Mouse (Mus musculus) thymus, adult 2 months (tissue): ENCODE data around the gene Cap2.

Experiments
- CTCF ChIP-seq: fragments of 200-500 bp; IDR thresholded peaks from 2 replicates; pipeline ENCODE4 v1.5.1; 2012; ENCODE audit warnings: mild to moderate bottlenecking, control low read depth, low read length, moderate library complexity, borderline replicate concordance; ENCODE audit not compliant: control insufficient read depth, poor library complexity, insufficient read depth; ENCODE audit errors: extremely low read depth
- POLR2A ChIP-seq: fragments of 200-500 bp; IDR thresholded peaks from 2 replicates; pipeline ENCODE4 v1.6.1; 2012; ENCODE audit warnings: mild to moderate bottlenecking, low read length, control low read depth, moderate library complexity; ENCODE audit not compliant: control insufficient read depth, poor library complexity, insufficient read depth; ENCODE audit errors: extremely low read depth

- no peak for TF ChIP-seq POLR2A
- no peak for TF ChIP-seq CTCF
Observed at GRCm38 (mm10) chr13:46521482-46521881, 19.8 kb downstream of the Cap2 start.
